Mouse (Mus musculus) erythroblast, embryonic 14.5 days (primary cell): ENCODE results near the gene Tmem82.

Experiments used
- GATA1 ChIP-seq: IDR thresholded peaks from 2 replicates; pipeline ENCODE4 v1.6.1; 2012; ENCODE audit warnings: low read length, inconsistent platforms, mixed read lengths
- TAL1 ChIP-seq: IDR thresholded peaks from 3 replicates; pipeline ENCODE4 v1.6.1; 2012; ENCODE audit warnings: low read length, inconsistent platforms, mixed read lengths

DNA sequence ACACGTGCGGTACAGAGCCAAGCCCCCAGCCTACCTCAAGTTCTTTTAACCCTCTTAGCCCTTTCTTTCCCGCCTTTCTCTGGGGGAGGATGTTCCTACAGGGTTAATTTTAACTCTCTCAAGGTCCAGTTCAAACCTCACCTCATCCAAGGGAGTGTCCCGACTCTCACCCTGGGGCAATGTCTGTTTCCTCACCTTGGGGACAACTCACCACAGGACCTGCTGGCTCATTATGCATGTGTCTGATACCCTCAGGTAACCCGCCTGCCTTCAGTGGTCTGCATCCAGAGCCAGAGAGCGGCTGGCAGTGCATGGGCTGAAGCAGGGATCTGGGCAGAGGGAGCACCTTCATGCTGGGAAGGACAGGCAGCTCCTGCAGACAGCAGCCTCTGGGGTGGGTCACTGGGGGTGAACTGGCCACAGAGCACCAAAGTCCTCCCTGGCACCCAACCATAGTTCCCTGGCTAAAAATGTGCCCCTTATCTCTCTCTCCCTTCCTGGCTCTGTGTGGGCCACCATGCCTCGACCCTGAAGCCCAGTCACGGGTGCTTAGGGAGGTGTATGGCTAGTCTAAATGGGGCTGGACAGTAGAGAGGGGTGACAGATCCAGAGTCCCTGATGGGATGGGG, 21.6 kb downstream of the Tmem82 start:
- TF ChIP-seq GATA1 (no peak), TAL1 (no peak)
